Mouse (Mus musculus): Measurements from ENCODE around the gene Tmem206. TPM values are rescaled to one million over a fixed set of nuclear protein-coding genes. Genes with fewer than 3 reads are reported as not detected.
A peak's percentile ranks its signal among the peaks of the same experiment; 100 is the strongest.

Tmem206 gene
- polyA plus RNA-seq, 1 experiment, result 0.50 TPM

- Histone ChIP-seq H3K4me3 (replicated peaks) (peak overlapping the region; percentile 78), H3K36me3 (ENCODE audit: control insufficient read depth) (no peaks in the 10 kb centered on the region; the same call in 1 of the 2 replicates), H3K27me3 (ENCODE audit: control insufficient read depth) (peaks cover 3% of the 10 kb centered on the region)
Observed at GRCm38 (mm10) chr1:191396897-191397849, 71.5 kb downstream of the Tmem206 start.

More at GRCm38 (mm10) chr1:191396897-191397849, 71.5 kb downstream of the Tmem206 start:
- TF ChIP-seq TAL1 (IDR thresholded peaks at IDR 0.05; ENCODE audit: low read length), result no peak
- TF ChIP-seq GATA1 (IDR thresholded peaks at IDR 0.05; ENCODE audit: low read length), result no peak
- H3K4me1 ChIP-seq (ENCODE audit: control insufficient read depth), result peaks cover 37% of the 10 kb centered on the region
- H3K9me3 ChIP-seq (ENCODE audit: control insufficient read depth, low read length), result no peaks in the 10 kb centered on the region

Other genes with a start within 250 kb of the Tmem206 start
- gene Batf3, start 228.1 kb upstream of the Tmem206 start, polyA plus RNA-seq (2012), result 0.14 TPM in 1 of 2 replicates, not detected in the other
- gene Fam71a, start 161.1 kb upstream of the Tmem206 start, polyA plus RNA-seq (2012), result not detected in 2 replicates
- gene Atf3, start 107.9 kb upstream of the Tmem206 start, polyA plus RNA-seq (2012), result 0.16 and 0.27 TPM in 2 replicates
- 6.9 and 9.3 TPM in 2 replicates for gene Nenf, start 7.7 kb upstream of the Tmem206 start, polyA plus RNA-seq (2012)
- 5.6 and 5.9 TPM in 2 replicates for gene Ppp2r5a, start 77.4 kb downstream of the Tmem206 start, polyA plus RNA-seq (2012)
- 0.92 and 1.0 TPM in 2 replicates for gene Dtl, start 249.6 kb downstream of the Tmem206 start, polyA plus RNA-seq (2012)
- 1.2 and 1.4 TPM in 2 replicates for gene Ints7, start 249.7 kb downstream of the Tmem206 start, polyA plus RNA-seq (2012)